Mouse (Mus musculus) C2C12 (cell line): ENCODE measurements around the gene Tgfb3. TPM values are rescaled to one million over a fixed set of nuclear protein-coding genes. Genes with fewer than 3 reads are reported as not detected.

Experiments
- H3K27me3 ChIP-seq: one replicate; pipeline ENCODE4 v1.6.1; 2011; ENCODE audit not compliant: control insufficient read depth, insufficient read depth, insufficient read length
- H3K36me3 ChIP-seq: one replicate; pipeline ENCODE4 v1.6.1; 2011; ENCODE audit not compliant: control insufficient read depth, insufficient read depth
- H3K4me3 ChIP-seq: one replicate; pipeline ENCODE4 v1.5.1; 2011; ENCODE audit warnings: mild to moderate bottlenecking, control low read depth; ENCODE audit not compliant: poor library complexity, insufficient read depth, severe bottlenecking
- H3K79me2 ChIP-seq: one replicate; pipeline ENCODE4 v1.6.1; 2011; ENCODE audit not compliant: control insufficient read depth, insufficient read depth
- H3K79me3 ChIP-seq: one replicate; pipeline ENCODE4 v1.6.1; 2011; ENCODE audit warnings: low read depth, control low read depth
- H3ac ChIP-seq: one replicate; pipeline ENCODE3; 2011; ENCODE audit warnings: low read depth; ENCODE audit not compliant: control insufficient read depth, insufficient read length
- CEBPB ChIP-seq: IDR thresholded peaks from one replicate; pipeline ENCODE4 v1.6.1; 2011; ENCODE audit warnings: low read depth, mild to moderate bottlenecking, control low read depth, moderate library complexity
- CTCF ChIP-seq: IDR thresholded peaks from one replicate; pipeline ENCODE4 v1.5.1; 2011; ENCODE audit not compliant: control insufficient read depth, insufficient read depth, insufficient read length
- FOSL1 ChIP-seq: IDR thresholded peaks from one replicate; pipeline ENCODE4 v1.8.0; 2011; ENCODE audit warnings: mild to moderate bottlenecking, low read length; ENCODE audit not compliant: poor library complexity, insufficient read depth, severe bottlenecking
- MAX ChIP-seq: IDR thresholded peaks from one replicate; pipeline ENCODE4 v1.6.1; 2011; ENCODE audit warnings: mild to moderate bottlenecking, control low read depth
- MYOD1 ChIP-seq: IDR thresholded peaks from one replicate; pipeline ENCODE4 v1.6.1; 2011; ENCODE audit warnings: low read depth; ENCODE audit not compliant: control insufficient read depth, insufficient read length
- MYOG ChIP-seq: IDR thresholded peaks from one replicate; pipeline ENCODE4 v1.6.1; 2011; ENCODE audit not compliant: control insufficient read depth, insufficient read length; ENCODE audit errors: extremely low read depth
- USF1 ChIP-seq: IDR thresholded peaks from one replicate; pipeline ENCODE4 v1.6.1; 2011; ENCODE audit warnings: low read depth, mild to moderate bottlenecking, control low read depth, moderate library complexity
- polyA plus RNA-seq: library from polyadenylated mRNA; unstranded; fragments of >200 nt; fragmentation: generic; extraction: Trizol; gene quantifications from one replicate; pipeline ENCODE4 v1.2.1, GENCODE M21; 2012; ENCODE audit warnings: missing spikeins

Tgfb3 gene
- polyA plus RNA-seq, 1 experiment, result 12.1 TPM

GRCm38 (mm10) chr12:86102686-86103085 is 23.8 kb upstream of the Tgfb3 start:
- TF ChIP-seq MYOG (no peak), FOSL1 (no peak), MAX (no peak), CTCF (no peak), MYOD1 (no peak)
- no peaks in the 10 kb centered on the region for H3K36me3 ChIP-seq

DNA sequence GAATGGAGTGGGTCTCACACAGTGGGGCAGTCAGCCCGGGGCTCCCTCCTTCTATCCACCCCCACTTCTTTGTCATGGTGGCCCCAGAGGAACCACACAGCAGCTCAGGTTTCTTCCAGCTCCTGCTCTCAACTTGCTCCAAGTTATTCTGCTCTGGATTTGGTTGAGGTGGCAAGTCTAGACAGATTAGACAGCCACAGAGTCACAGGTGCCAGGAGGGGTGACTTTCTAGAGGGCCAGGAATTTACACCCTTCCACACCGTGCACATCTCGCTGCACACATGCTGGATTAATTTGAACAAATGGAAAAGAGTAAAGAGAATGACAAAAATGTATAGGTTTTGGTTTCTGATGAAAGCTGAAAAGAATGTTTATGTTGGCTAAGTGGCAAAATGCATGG is 21.9 kb upstream of the Tgfb3 start:
- no peaks in the 10 kb centered on the region for H3K36me3 ChIP-seq
- TF ChIP-seq FOSL1 (no peak), MYOD1 (no peak), MYOG (no peak), CEBPB (no peak), USF1 (no peak), CTCF (no peak), MAX (no peak)
- no peak overlapping the region for H3K4me3 ChIP-seq
- H3ac ChIP-seq, result no peak overlapping the region
- no peaks in the 10 kb centered on the region for H3K27me3 ChIP-seq
- no peaks in the 10 kb centered on the region for H3K79me3 ChIP-seq
- no peaks in the 10 kb centered on the region for H3K79me2 ChIP-seq

More at GRCm38 (mm10) chr12:86102686-86103085, 23.8 kb upstream of the Tgfb3 start:
- no peak overlapping the region for H3ac ChIP-seq
- H3K4me3 ChIP-seq, result no peak overlapping the region
- H3K79me2 ChIP-seq, result no peaks in the 10 kb centered on the region
- H3K79me3 ChIP-seq, result no peaks in the 10 kb centered on the region
- no peaks in the 10 kb centered on the region for H3K27me3 ChIP-seq

GRCm38 (mm10) chr12:86097781-86098180 is 18.9 kb upstream of the Tgfb3 start:
- H3K79me2 ChIP-seq, result no peaks in the 10 kb centered on the region
- no peak overlapping the region for H3K4me3 ChIP-seq
- TF ChIP-seq MYOD1 (no peak), FOSL1 (no peak)

GRCm38 (mm10) chr12:86095806-86096205 is 17.0 kb upstream of the Tgfb3 start:
- no peaks in the 10 kb centered on the region for H3K79me3 ChIP-seq
- H3K27me3 ChIP-seq, result no peaks in the 10 kb centered on the region
- H3ac ChIP-seq, result no peak overlapping the region
- H3K36me3 ChIP-seq, result no peaks in the 10 kb centered on the region
- no peak overlapping the region for H3K4me3 ChIP-seq
- no peaks in the 10 kb centered on the region for H3K79me2 ChIP-seq
- TF ChIP-seq CEBPB (peak; percentile 41), USF1 (no peak)

More at GRCm38 (mm10) chr12:86097781-86098180, 18.9 kb upstream of the Tgfb3 start:
- no peaks in the 10 kb centered on the region for H3K36me3 ChIP-seq
- H3K27me3 ChIP-seq, result no peaks in the 10 kb centered on the region
- no peak overlapping the region for H3ac ChIP-seq
- H3K79me3 ChIP-seq, result no peaks in the 10 kb centered on the region

GRCm38 (mm10) chr12:86094075-86094474 is 15.2 kb upstream of the Tgfb3 start:
- H3K36me3 ChIP-seq, result peaks cover 8% of the 10 kb centered on the region
- H3K27me3 ChIP-seq, result no peaks in the 10 kb centered on the region
- TF ChIP-seq MYOD1 (no peak), MAX (no peak), FOSL1 (no peak), USF1 (no peak), CTCF (no peak)
- H3K79me2 ChIP-seq, result no peaks in the 10 kb centered on the region
- no peak overlapping the region for H3ac ChIP-seq
- no peaks in the 10 kb centered on the region for H3K79me3 ChIP-seq
- H3K4me3 ChIP-seq, result no peak overlapping the region

DNA sequence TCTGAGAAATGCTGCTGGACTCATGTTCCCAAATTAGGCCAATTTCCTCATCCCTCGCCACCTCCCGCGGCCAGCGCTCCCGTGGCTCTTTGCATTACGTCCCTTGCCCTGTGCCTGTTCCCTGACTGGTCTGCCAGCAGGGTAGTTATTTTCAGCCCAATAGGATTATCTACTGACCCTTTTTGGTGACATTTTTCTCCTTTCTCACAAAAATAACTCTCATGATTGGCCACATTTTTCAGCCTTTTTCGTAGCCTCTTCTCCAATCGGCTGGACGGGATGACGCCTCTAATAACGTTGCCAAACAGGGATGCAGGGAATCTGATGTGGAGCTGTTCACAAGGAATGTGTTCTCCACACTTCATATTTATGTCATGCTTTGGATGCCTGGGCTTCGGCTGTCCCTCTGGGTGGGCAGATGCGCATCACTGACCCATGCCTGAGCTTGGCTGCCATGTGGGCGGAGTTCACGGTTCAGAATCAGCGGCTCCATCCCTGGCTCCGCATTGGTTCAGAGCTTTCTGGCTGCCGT is 12.8 kb upstream of the Tgfb3 start:
- Histone ChIP-seq H3K27me3 (no peaks in the 10 kb centered on the region), H3K4me3 (no peak overlapping the region), H3K79me2 (no peaks in the 10 kb centered on the region), H3ac (no peak overlapping the region), H3K36me3 (peaks cover 20% of the 10 kb centered on the region), H3K79me3 (no peaks in the 10 kb centered on the region)
- no peak for TF ChIP-seq CEBPB
- no peak for TF ChIP-seq MAX
- TF ChIP-seq CTCF, result no peak
- TF ChIP-seq USF1, result no peak
- no peak for TF ChIP-seq FOSL1
- TF ChIP-seq MYOG, result no peak
- no peak for TF ChIP-seq MYOD1
